Mouse (Mus musculus) olfactory bulb, adult 2 months (tissue): ENCODE results near the gene Tmem56. TPM values are rescaled to one million over a fixed set of nuclear protein-coding genes. Genes with fewer than 3 reads are reported as not detected.

Source experiments
- H3K27ac ChIP-seq: fragments of 200-500 bp; 2 replicates; pipeline ENCODE4 v1.5.1; 2012; ENCODE audit warnings: low read depth, low read length; ENCODE audit not compliant: insufficient read depth
- H3K4me1 ChIP-seq: fragments of 200-500 bp; 2 replicates; pipeline ENCODE4 v1.6.1; 2012; ENCODE audit warnings: low read length; ENCODE audit not compliant: control insufficient read depth, insufficient read depth
- H3K4me3 ChIP-seq: fragments of 200-500 bp; 2 replicates; pipeline ENCODE4 v1.5.1; 2012; ENCODE audit warnings: mild to moderate bottlenecking, low read depth, low read length, moderate library complexity; ENCODE audit not compliant: insufficient read depth
- CTCF ChIP-seq: fragments of 200-500 bp; IDR thresholded peaks from 2 replicates; pipeline ENCODE4 v1.5.1; 2012; ENCODE audit warnings: low read depth, mild to moderate bottlenecking, low read length, moderate library complexity; ENCODE audit not compliant: insufficient read depth
- POLR2A ChIP-seq: fragments of 200-500 bp; IDR thresholded peaks from 2 replicates; pipeline ENCODE4 v1.6.1; 2012; ENCODE audit warnings: mild to moderate bottlenecking, low read depth, low read length, moderate library complexity; ENCODE audit not compliant: insufficient read depth
- WGBS: fragments of 180-500 bp; shearing (Covaris S2); methylation state at CpG from one replicate; pipeline ENCODE4 v1.1.7; 2018; 5-methylcytosine and 5-hydroxymethylcytosine counted together
- polyA plus RNA-seq: library from polyadenylated mRNA; stranded (reverse); fragments of >200 nt; gene quantifications from 2 replicates; pipeline ENCODE4 v1.2.4, GENCODE M21; 2012; ENCODE audit warnings: low replicate concordance; ENCODE audit not compliant: missing spikeins, insufficient read depth, insufficient read length

Gene Tmem56
- polyA plus RNA-seq, 1 experiment = not detected

- H3K4me3 ChIP-seq = no peak overlapping the region
Measured at GRCm38 (mm10) chr3:121224185-121224584, 58.7 kb downstream of the Tmem56 start.

GRCm38 (mm10) chr3:121221987-121222386 is 60.9 kb downstream of the Tmem56 start:
- 84% methylated on average over 7 of the region's 7 CpGs for WGBS
- Histone ChIP-seq H3K4me1 (no peaks in the 10 kb centered on the region; the same call in 1 of the 2 replicates), H3K27ac (no peak overlapping the region), H3K4me3 (no peak overlapping the region)
- TF ChIP-seq POLR2A = no peak
- TF ChIP-seq CTCF = no peak

More at GRCm38 (mm10) chr3:121224185-121224584, 58.7 kb downstream of the Tmem56 start:
- WGBS = 95% methylated on average over 6 of the region's 6 CpGs
- H3K4me1 ChIP-seq = peaks cover 2% of the 10 kb centered on the region; the same call in 1 of the 2 replicates
- no peak for TF ChIP-seq POLR2A
- TF ChIP-seq CTCF = no peak
- no peak overlapping the region for H3K27ac ChIP-seq

GRCm38 (mm10) chr3:121217011-121217410 is 65.9 kb downstream of the Tmem56 start:
- WGBS = 91% methylated on average over 6 of the region's 6 CpGs
- no peak for TF ChIP-seq POLR2A
- no peak overlapping the region for H3K27ac ChIP-seq
- no peak overlapping the region for H3K4me3 ChIP-seq
- no peaks in the 10 kb centered on the region; the same call in 1 of the 2 replicates for H3K4me1 ChIP-seq

- WGBS = 87% methylated on average over 3 of the region's 3 CpGs
Measured at GRCm38 (mm10) chr3:121213501-121213900, 69.4 kb downstream of the Tmem56 start.

GRCm38 (mm10) chr3:121212156-121212555 is 70.7 kb downstream of the Tmem56 start:
- TF ChIP-seq POLR2A (no peak), CTCF (no peak)
- Histone ChIP-seq H3K27ac (no peak overlapping the region), H3K4me1 (no peaks in the 10 kb centered on the region), H3K4me3 (no peak overlapping the region)
- 73% methylated on average over 1 of the region's 1 CpGs for WGBS

More at GRCm38 (mm10) chr3:121213501-121213900, 69.4 kb downstream of the Tmem56 start:
- no peak overlapping the region for H3K27ac ChIP-seq
- no peak overlapping the region for H3K4me3 ChIP-seq
- no peak for TF ChIP-seq CTCF
- no peaks in the 10 kb centered on the region for H3K4me1 ChIP-seq

- 96% methylated on average over 5 of the region's 5 CpGs for whole genome bisulfite sequencing
- Histone ChIP-seq H3K27ac (no peak overlapping the region), H3K4me1 (no peaks in the 10 kb centered on the region), H3K4me3 (no peak overlapping the region)
- TF ChIP-seq CTCF (no peak), POLR2A (no peak)
Measured at GRCm38 (mm10) chr3:121208994-121209393, 73.9 kb downstream of the Tmem56 start.

GRCm38 (mm10) chr3:121206202-121206882 is 76.6 kb downstream of the Tmem56 start:
- WGBS = 90% methylated on average over 19 of the region's 19 CpGs
- Histone ChIP-seq H3K4me1 (no peaks in the 10 kb centered on the region), H3K4me3 (no peak overlapping the region), H3K27ac (no peak overlapping the region)
- TF ChIP-seq POLR2A (no peak), CTCF (no peak)

GRCm38 (mm10) chr3:121202638-121203037 is 80.3 kb downstream of the Tmem56 start:
- Histone ChIP-seq H3K4me1 (no peaks in the 10 kb centered on the region), H3K4me3 (no peak overlapping the region), H3K27ac (no peak overlapping the region)
- no peak for TF ChIP-seq POLR2A
- TF ChIP-seq CTCF = no peak
- 78% methylated on average over 2 of the region's 2 CpGs for WGBS

- TF ChIP-seq CTCF = no peak
- no peak for TF ChIP-seq POLR2A
- H3K4me3 ChIP-seq = no peak overlapping the region
- whole genome bisulfite sequencing = 83% methylated on average over 11 of the region's 11 CpGs
Measured at GRCm38 (mm10) chr3:121201012-121201747, 81.7 kb downstream of the Tmem56 start.

More at GRCm38 (mm10) chr3:121201012-121201747, 81.7 kb downstream of the Tmem56 start:
- no peak overlapping the region for H3K27ac ChIP-seq
- H3K4me1 ChIP-seq = no peaks in the 10 kb centered on the region
